ENCODE assay signal across 8 mouse cellular contexts in genomic region chr5:142932084-142932685, GRCm38 (mm10). TPM values are rescaled to one million over a fixed set of nuclear protein-coding genes. Genes with fewer than 3 reads are reported as not detected.
DNase-seq lines count a peak whose midpoint lies in the region; TF ChIP-seq lines count a peak whose summit lies in the region.

No protein-coding gene starts in this region.

- intact Hi-C loops in gastrocnemius, adult 2 months (cut with DNase I), result loop anchor here (1.0 to 5.0 kb wide), 3 partner anchors 27 to 165 kb away; no protein-coding TSS in a partner anchor
- intact Hi-C loops in left cerebral cortex, postnatal 14 days (cut with DNase I), result loop anchor here (2.0 kb wide), 1 partner anchor 51 kb away; no protein-coding TSS in a partner anchor

- H3K4me1 ChIP-seq in megakaryocyte, embryonic 14.5 days, result peaks cover 84% of the 10 kb centered on the region

- H3K27me3 ChIP-seq in megakaryocyte, embryonic 14.5 days (replicated peaks), result no peaks in the 10 kb centered on the region

- H3K4me3 ChIP-seq in gastrocnemius, adult 2 months, result peak overlapping the region; percentile 49
- peak overlapping the region; percentile 90 for H3K4me3 ChIP-seq in megakaryocyte, embryonic 14.5 days (replicated peaks)

- TF ChIP-seq CTCF in gastrocnemius, adult 2 months (IDR thresholded peaks at IDR 0.05), result peak; percentile 91

- H3K27ac ChIP-seq in gastrocnemius, adult 2 months, result peak overlapping the region; percentile 84

- H3K9me3 ChIP-seq in megakaryocyte, embryonic 14.5 days, result no peaks in the 10 kb centered on the region

- H3K36me3 ChIP-seq in megakaryocyte, embryonic 14.5 days (replicated peaks; ENCODE audit: low read length), result no peaks in the 10 kb centered on the region

- DNase-seq in urinary bladder, postnatal 14 days (ENCODE audit: low spot score), result peak; percentile 86
- no peak for DNase-seq in urinary bladder, postnatal 10 days (ENCODE audit: low spot score)
- peak; percentile 66 to 87 for DNase-seq in cerebellum, postnatal 36 days
- peak; percentile 80 for DNase-seq in gastrocnemius, adult 2 months
- peak; percentile 91 for DNase-seq in induced T-regulatory cell, adult 2 months (ENCODE audit: low read depth)
- peak; percentile 73 to 78 for DNase-seq in left cerebral cortex, postnatal 14 days (ENCODE audit: low spot score in 2 of 2)
- peak; percentile 86 to 92 for DNase-seq in spleen, postnatal 4 days (ENCODE audit: low spot score in 2 of 2)

RNA-seq across cellular contexts. Expression of gene Actb, which starts 25.6 kb away (rescaled TPM):
- 100 to 1,000 TPM; 365 to 571 TPM for total RNA-seq in gastrocnemius, adult 2 months (2021)
- 1,000 to 10,000 TPM; 3,011 to 3,018 TPM for total RNA-seq in left cerebral cortex, postnatal 14 days (2021)
- polyA plus RNA-seq in megakaryocyte, embryonic 14.5 days (2012; ENCODE audit: insufficient read depth, low replicate concordance), result 9,487 and 13,262 TPM in 2 replicates

RNA-seq across cellular contexts. Expression of gene Fscn1, which starts 28.0 kb away (rescaled TPM):
- total RNA-seq in gastrocnemius, adult 2 months (2021), result 1 to 10 TPM; 4.4 to 7.3 TPM
- 100 to 1,000 TPM; 408 to 429 TPM for total RNA-seq in left cerebral cortex, postnatal 14 days (2021)
- polyA plus RNA-seq in megakaryocyte, embryonic 14.5 days (2012; ENCODE audit: insufficient read depth, low replicate concordance), result 1.3 and 3.6 TPM in 2 replicates

RNA-seq across cellular contexts. Expression of gene Fbxl18, which starts 37.0 kb away (rescaled TPM):
- total RNA-seq in gastrocnemius, adult 2 months (2021), result 1 to 10 TPM; 5.8 to 6.2 TPM
- total RNA-seq in left cerebral cortex, postnatal 14 days (2021), result 10 to 100 TPM; 34.2 to 34.4 TPM
- 4.7 and 4.9 TPM in 2 replicates for polyA plus RNA-seq in megakaryocyte, embryonic 14.5 days (2012; ENCODE audit: insufficient read depth, low replicate concordance)

Comparison
In these comparisons a context has a peak if more than half of its experiments do, and no peak if none do; other contexts are left out.
1. RNA of gene Actb, which starts 25.6 kb away (total RNA-seq): 3,011 to 3,018 TPM in left cerebral cortex, postnatal 14 days; 365 to 571 TPM in gastrocnemius, adult 2 months; every median in the first group is over 4 times any median in the second.
2. RNA of gene Fscn1, which starts 28.0 kb away (total RNA-seq): 408 to 429 TPM in left cerebral cortex, postnatal 14 days; 4.4 to 7.3 TPM in gastrocnemius, adult 2 months; every median in the first group is over 10 times any median in the second.
3. RNA of gene Fbxl18, which starts 37.0 kb away (total RNA-seq): 34.2 to 34.4 TPM in left cerebral cortex, postnatal 14 days; 5.8 to 6.2 TPM in gastrocnemius, adult 2 months; every median in the first group is over 4 times any median in the second.